Mouse (Mus musculus): Measurements from ENCODE around the gene Ctsh.
A peak's percentile ranks its signal among the peaks of the same experiment; 100 is the strongest.
"Not testable (repeated sequence)": the region's sequence is repeated elsewhere in the genome, so short reads cannot be mapped to it uniquely, and the experiment has no call there.

Ctsh gene

DNA sequence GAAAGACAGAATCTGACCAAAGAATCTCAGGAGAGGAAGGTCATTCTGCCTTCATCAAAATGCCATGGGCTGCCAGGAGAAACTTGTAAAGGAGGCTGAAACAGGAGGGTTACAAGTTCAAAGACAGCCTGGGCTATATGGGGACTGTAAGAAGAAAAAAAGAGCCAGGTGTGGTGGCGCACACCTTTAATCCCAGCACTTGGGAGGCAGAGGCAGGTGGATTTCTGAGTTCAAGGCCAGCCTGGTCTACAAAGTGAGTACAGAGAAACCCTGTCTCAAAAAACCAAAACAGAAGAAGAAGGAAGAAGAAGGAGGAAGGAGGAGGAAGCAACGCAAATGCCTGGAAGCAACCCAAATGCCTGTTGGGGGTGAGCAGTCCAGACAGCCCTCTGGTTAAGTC, at the start of gene Ctsh:
TSS of gene Ctsh (plus strand) at position 301 of the 400 bp plus-strand sequence.
- no peak for DNase-seq (ENCODE audit: low spot score in 2 of 2)

DNA sequence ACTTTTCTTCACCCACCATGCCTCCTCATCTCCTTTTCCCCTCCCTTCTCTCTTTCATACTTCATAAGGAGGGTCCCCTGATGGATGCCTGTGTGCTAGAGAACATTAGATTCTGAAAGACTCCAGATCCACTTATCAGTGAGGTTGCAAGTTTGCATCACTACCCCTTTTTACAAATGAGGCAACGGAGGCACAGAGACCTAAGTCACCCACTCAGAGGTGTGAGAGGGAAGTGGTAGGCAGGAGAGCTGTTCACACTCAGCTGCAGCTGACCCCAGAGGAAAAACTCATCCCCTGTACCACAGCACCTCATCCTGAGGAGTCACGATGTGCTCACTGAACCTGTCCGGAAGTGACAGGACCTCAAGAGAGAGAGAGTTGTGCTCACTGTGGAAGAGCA, 47.5 kb upstream of the Ctsh start:
- no peak for DNase-seq (ENCODE audit: low spot score in 2 of 2)

DNA sequence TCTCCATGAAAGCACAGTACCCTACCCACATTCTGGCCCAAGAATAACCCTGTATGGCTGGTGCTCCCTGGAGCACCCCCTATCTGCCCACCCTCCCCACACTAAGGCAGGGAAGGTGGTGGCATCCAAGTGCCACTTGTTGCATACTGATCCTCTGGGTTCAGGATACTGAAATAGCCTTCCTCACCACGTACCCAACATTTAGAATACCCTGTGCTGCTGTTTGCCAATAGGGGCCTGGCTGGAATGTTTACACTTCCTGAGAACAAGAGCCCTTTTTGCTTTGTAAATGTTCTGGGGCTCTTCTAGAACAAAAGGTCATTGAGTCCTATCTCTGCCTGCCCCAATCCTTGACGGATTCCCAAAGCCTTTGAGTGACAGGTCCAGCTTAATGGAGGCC, 46.9 kb upstream of the Ctsh start:
- DNase-seq (ENCODE audit: low spot score in 2 of 2): no peak

DNA sequence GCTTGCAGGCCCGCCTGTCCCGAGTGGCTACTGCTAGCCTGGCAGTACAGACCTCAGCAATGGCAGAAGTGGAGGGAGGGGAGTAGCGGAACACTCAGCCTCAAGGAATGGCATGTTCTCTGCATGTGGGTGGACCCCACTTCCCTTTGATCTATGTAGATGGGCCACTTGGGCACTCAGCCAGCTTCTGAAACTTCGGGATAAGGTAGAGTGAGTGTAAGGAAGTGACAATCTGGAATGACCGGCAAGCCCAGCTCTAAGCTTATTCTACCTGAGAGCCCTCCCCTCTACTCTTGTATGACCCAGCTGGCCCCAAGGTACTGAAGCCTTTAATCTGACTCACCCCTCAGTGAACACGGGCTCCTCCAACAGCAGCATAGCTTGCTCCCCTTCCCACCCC, 45.8 kb upstream of the Ctsh start:
- DNase-seq (ENCODE audit: low spot score in 2 of 2): no peak

DNA sequence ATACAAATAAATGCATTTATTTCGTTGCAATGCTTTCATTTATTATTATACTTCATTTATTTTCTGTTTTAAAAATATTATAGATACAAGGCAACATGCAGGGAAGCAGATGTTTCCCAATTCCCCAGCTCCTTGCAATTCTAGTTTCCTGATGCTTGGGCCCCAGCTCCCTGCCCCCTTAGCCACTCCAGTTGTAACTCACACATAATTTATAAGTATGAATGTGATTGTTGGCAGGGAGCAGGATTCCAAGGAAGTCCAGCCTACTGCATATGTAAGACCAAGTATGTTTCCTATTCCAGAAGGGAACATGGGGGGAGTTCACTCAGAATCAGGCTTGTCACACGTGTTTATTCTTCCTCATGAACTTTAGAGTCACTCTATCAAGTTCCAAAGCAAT, 42.1 kb upstream of the Ctsh start:
- no peak for DNase-seq (ENCODE audit: low spot score in 2 of 2)

DNA sequence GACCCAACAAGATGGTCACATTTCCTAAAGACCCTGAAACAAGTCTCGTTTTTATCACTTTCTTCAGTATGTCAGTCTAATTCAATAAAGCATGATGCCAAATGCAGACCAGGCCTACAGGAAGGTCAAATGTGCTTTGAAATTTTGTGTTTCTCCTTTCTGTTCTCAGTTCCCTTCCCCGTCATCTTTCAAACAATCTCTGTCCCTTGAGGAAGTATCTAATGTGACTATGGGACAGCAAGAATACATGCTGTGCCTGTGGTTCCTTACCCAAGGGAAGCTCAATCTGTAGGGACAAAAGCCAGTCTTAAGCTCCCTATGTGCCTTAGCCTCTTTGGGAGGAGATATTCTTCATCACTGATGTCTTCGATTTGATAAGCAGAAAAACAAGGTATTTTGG, 39.3 kb upstream of the Ctsh start:
- DNase-seq (ENCODE audit: low spot score in 2 of 2): no peak

DNA sequence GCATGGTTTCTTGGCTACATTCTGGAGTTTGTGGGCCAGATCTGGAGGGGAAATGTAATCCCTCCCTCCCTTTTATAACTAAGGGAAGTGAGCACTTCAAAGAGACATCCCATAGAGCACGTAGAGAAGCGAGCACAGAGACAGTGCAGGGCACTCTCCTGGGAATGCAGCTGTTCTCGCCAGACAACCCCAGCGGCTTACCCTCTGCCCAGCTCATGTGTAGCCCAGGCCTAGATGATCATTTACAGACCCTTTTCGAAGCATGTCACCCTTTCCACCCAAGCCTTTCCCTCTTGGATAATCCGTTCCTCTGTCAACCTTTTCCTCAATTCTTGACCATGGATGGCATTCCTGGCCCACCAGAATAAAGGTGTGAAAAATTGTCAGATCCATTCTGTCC, 37.7 kb upstream of the Ctsh start:
- no peak for DNase-seq (ENCODE audit: low spot score in 2 of 2)

DNA sequence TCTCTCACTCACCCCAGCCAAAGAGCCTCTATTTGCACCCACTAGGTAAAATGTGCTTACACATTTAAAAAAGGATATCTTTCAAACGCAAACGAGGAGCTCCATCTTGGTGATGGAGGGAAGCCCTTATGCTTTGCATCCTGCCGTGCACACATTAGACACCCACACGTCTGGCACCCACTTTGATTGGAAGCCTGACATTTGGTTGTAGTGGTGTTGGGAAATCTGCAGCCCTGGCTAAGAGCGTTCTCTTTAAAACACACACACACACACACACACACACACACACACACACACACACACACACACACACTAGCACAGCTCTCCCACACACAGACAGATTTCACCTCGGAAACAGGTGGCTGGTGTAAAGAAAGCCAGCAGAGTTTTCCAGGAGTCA, 33.1 kb upstream of the Ctsh start:
- DNase-seq (ENCODE audit: low spot score in 2 of 2): peak; percentile 16 to 46

DNA sequence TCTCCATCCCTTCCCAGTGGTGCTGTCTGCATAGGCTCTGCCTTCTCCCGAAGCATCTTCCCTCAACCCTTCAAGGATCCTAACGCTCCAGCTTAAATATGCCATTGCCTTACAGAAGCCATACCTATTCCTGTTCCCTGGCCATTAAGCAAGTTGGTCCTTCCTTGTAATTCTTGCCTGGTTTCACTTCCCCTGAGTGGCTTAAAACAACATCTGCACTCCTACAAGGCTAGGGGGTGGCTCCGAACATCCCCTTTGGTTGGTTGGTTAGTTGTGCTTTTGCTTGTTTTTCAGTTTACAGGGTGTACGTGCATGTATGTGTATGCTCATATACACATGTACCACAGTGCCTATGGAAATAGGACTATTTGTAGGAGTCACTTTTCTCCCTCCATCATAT, 32.5 kb upstream of the Ctsh start:
- no peak for DNase-seq (ENCODE audit: low spot score in 2 of 2)

DNA sequence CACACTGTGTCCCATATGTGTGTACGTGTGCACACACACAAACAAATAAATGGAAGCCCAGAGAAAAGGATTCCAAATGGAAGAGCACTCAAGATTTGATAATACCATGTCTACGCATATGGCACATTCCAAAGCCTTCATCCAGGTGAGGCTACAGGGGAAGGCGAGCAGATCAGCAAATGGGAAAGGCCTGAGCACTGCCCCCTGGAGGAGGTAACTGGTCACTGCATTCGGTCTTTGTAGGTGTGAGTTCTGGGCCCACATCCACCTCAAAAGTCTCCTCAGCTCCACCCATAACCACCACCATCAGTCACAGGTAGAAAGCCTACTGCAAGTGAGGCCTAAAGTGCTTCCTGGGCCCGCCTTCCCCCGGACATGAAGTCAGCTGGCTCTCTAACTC, 26.2 kb upstream of the Ctsh start:
- no peak for DNase-seq (ENCODE audit: low spot score in 2 of 2)

DNA sequence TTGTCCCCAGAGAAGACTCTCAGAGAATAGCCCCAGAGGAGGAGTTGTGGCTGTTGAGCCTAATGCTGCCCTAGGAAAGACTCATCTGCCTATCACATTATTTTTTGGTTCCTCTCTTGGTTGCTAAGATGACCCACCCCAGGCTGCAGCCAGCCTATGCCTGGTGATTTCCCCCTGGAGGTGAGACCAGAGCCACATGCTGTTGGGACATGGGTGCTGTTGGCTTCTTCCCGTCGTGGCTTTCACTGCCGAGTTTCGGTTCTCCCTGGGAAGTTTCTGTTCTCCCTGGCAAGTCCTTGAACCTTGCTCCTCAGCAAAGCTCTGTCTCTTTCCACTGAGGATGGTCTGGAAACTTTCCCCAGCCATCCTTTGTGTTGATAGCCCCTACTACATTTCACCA, 20.0 kb upstream of the Ctsh start:
- no peak for DNase-seq (ENCODE audit: low spot score in 2 of 2)

DNA sequence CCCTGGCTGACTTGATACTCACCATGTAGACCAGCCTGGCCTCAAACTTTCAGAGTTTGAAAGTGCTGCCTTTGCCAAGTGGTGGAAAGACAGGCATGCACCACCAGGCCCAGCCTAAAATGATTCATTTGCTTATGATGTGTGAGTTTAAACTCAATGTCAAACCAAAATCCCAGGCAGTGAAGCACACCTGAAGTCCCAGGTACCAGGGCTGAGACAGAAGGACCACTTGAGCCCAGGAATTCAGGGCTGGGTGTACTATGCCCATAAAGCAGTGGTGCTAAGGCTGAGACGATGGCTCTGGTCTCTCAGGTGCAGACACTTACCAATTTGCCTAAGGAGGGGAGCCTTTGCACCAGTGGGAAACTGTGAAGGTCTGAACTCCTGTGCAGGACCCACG, 18.8 kb upstream of the Ctsh start:
- no peak for DNase-seq (ENCODE audit: low spot score in 2 of 2)

DNA sequence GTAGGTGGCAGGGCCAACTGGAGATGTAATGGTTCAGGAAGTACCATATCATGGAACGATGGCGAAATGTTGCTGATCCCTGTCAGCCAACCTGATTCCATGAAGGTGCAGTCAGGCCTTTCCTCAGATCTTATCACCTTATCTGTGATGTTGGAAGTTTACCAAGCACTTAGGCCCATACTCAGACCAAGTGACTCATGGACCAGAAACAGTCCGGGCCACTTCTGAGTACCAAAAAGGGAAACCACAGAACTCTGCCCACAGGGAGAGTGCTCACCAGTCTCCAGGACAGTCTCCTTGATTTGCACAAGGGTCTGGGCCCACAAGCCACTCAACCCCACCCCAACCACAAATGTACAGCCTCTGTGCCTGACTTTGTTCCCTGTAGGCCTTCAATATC, 18.2 kb upstream of the Ctsh start:
- DNase-seq (ENCODE audit: low spot score in 2 of 2): no peak

DNA sequence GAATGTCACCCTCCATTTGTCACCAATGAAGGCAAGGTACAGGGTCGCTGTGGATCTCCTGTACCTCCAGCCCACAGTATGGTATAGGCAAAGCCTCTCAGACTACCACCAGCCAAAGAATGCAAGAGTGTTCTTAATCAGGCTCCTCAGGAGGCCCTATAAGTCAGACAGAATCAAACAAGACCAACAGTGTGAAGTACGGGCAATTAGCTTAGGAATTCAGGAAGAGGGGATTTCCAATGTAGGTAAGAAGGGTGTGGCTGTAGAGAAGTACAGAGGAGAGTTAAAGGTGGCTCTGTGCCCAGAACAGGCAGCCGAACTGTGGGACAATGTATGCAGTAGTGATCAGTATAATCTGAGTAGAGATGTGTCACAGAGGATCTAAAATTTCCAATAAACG, 17.6 kb upstream of the Ctsh start:
- no peak for DNase-seq (ENCODE audit: low spot score in 2 of 2)

DNA sequence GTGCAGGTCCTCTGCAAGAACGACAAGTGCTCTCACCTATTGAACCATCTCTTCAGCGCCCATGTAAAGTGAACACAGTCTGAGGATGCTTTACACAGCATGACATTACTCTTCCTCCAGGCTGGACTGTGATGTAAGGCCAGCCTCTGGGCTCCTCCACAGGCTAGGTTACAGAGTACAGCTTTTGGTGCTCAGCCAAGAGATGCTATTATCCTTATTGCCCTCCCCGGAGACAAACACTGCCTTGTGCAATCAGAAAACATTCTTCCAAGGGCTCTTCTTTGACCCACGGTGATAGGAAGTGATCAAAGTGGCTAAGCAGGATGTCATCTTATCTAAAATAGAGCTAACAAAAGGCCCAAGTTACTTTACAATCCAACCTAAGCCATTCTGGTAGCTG, 15.4 kb upstream of the Ctsh start:
- no peak for DNase-seq (ENCODE audit: low spot score in 2 of 2)

DNA sequence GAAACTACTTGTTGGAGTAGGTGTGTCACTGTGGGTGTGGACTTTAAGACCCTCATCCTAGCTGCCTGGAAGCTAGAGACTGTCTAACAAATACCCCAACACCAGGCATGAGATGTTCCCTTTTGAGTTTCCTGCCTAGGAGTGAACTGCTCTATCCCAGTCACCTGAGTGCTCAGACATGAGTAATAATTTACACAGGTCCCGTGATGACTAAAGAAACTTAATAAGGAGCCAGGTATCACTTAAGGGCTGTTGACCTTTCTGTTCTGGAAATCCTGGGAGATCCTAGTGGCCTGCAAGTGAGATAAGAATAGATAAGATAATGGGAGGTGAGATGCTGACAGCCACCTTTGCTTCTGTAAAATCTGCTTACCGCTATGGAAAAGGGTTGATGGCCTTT, 13.0 kb upstream of the Ctsh start:
- DNase-seq (ENCODE audit: low spot score in 2 of 2): no peak

DNA sequence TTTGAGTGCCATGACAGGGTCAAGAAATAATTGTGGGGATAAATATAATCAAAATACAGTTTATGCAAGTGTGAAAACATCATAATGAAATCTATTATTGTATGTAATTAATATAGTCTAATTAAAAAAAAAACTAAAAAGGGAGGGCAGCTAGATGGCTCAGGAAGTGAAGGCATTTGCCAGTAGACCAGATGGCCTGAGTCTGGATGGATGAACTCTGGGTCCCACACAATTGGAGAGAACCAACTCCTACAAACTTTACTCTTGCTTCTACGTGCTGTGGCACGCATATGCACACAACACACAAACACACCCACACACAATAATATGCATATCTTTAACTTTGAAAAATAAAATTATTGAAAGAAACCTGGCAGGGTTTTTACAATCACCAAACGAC, 12.4 kb upstream of the Ctsh start:
- DNase-seq (ENCODE audit: low spot score in 2 of 2): no peak

DNA sequence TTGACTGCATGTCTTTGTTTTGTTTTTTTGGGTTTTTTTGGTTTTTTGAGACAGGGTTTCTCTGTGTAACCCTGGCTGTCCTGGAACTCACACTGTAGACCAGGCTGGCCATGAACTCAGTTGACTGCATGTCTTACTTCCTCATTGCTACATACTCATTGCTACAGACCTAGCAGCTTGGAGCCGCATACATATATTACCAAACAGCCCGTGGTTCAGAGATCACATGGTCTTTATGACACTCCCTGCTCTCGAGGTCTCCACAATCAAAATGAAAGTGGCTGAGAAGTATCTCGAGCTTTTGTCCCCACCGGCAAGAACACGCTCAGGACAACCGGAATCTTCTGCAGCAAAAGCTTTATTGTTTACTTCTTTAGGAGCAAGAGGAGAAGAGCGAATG, 11.0 kb upstream of the Ctsh start:
- not testable (repeated sequence) for DNase-seq (ENCODE audit: low spot score in 2 of 2)

DNA sequence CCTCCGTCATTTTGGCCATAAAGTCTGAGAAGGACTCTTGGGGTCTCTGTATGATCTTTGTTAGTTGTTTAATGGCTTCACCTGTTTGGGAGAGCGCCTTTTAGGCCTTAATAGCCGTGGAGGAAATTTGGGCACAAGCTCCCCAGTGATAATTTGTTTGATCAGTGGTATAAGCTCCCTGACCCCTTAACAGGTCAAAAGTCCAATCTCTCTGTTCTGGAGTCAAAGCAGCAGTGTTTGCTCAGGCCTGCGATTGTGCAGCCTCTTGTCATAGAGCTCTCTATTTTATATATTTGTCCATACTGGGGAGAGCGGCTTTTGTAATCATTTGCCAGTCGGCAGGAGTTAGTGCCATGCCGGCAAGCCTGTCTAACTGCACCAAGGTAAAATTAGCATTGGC, 8.8 kb upstream of the Ctsh start:
- DNase-seq (ENCODE audit: low spot score in 2 of 2): no peak

DNA sequence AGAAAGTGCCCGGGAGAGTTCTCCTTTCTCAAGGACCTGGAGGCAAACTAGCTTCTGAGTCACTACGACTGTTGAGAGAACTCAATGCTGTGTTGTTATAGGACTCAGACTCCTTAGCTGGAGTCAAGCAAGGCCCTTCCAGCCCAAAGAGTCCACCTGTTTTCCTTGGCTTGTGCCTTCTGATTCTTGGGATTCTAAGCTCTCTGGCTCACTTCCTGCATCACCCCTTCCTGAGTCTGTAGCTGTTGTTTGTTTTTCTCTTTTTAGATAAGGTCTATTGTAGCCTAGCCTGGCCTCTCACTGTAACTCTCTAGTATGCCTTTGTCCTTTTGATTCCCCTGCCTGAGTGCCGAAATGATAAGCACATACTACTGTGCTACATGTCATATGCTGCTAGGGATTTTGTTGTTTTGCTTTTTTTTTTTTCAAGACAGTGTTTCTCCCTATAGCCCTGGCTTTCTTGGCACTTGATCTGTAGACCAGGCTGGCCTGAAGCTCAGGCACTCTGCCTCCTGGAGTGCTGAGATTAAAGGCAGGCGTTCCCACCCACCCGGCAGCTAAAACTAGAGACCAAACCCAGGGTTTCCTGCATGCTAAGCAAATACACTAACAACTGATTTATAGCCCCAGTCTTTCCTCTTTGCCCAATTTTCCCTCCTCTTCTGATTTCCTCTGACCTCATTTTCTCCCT, 5.9 kb upstream of the Ctsh start:
- DNase-seq (ENCODE audit: low spot score in 2 of 2): no peak

DNA sequence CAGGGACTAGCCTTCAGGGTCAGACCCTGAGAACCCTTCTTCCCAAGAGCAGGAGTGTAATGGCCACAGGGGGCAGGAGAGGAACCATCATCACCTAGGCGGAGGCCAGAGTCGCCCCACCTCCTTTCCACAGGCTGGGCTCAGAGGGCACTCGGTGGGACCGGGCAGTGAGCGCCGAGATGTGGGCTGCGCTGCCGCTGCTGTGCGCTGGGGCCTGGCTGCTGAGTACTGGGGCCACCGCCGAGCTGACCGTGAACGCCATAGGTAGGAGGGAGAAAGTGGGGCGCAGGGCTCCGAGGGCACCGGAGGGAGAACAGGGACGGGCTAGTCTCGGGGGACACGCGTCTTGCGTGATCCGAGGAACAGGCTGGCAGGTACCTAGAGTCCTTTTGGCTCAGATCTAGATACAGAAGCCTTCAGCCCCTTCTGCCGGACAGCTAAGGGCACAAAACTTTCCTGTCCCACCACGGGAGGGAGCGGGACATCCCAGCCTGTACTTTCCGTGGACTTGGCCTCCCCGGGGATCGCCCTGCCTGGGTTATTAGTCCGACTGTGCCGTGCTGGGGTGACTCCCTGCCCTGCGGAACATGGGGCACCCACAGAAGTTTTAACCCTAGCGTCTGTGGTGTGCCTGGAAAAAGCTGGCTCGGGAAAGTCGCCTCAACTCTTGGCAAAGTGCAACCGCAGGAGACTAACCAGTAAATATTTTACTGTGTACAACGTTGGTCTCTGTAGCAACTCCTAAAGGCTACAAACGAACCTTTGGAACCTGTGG, 606 bp downstream of the Ctsh start:
- peak in 1 of 2 experiments; percentile 12 for DNase-seq (ENCODE audit: low spot score in 2 of 2)

DNA sequence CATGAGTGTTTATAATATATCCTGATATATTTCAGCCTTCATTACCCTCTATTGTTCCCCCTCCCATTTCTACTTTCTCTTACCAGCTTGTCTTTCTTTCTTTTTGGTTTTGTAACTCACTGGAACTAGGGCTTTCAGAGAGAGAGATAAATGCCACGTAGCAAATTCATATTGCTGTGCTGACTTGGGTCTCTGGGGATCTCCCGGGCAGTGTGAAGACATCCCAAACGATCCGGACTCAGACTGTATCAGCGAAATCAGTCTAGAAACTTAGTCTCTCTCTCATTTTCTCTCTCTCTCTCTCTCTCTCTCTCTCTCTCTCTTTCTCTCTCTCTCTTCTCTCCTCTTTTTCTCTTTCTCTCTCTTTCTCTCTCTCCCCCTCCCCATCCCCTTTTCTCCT, 1.5 kb downstream of the Ctsh start:
- DNase-seq (ENCODE audit: low spot score in 2 of 2): no peak

DNA sequence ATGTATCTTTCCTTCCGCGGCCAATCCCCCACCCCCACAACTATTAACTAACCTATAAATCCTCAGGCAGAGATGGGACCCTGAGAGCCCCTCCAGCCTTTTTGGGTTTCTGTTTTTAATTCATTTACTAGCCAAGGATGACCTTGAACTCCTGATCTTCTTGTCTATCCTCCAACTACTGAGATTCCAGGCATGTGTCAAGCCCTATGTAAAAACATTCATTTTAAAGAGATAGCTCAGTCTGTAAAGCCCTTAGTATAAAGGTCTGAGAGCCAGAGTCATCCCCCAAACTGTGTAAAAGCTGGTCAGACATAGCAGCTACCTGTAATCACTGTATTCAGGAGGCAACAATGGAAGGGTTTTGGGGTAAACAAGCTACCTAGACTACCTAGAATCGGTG, 2.0 kb downstream of the Ctsh start:
- DNase-seq (ENCODE audit: low spot score in 2 of 2): no peak

DNA sequence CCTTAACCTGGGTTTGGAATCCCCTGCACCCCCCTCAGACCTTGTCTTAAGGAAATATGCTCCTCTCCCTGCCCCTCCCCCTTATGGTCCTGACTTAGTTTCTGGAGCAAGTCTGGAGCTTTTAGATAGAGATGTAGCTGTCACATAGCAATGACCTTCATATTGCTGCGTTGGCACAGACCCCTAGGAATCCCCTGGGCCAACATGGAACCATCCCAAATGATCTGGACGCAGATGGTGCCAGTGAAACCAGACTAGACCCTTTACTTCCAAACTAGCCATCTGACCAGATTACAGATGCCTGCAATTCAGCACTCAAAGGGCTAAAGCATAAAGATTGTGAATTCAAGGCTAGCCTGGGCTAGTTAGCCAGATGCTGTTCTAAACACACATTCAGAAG, 2.8 kb downstream of the Ctsh start:
- DNase-seq (ENCODE audit: low spot score in 2 of 2): no peak
